Mouse (Mus musculus) testis, adult 2 months (tissue): ENCODE results near the gene Spata32.
A peak's percentile ranks its signal among the peaks of the same experiment; 100 is the strongest.

Source experiments
- CTCF ChIP-seq: fragments of 200-500 bp; IDR thresholded peaks from 2 replicates; pipeline ENCODE4 v1.5.1; 2012; ENCODE audit warnings: low read depth, mild to moderate bottlenecking, inconsistent platforms, low read length, moderate library complexity; ENCODE audit not compliant: control insufficient read depth, insufficient read depth, insufficient replicate concordance
- POLR2A ChIP-seq: fragments of 200-500 bp; IDR thresholded peaks from 2 replicates; pipeline ENCODE4 v1.6.1; 2012; ENCODE audit warnings: low read depth, mild to moderate bottlenecking, inconsistent platforms, low read length, moderate library complexity; ENCODE audit not compliant: control insufficient read depth

- no peak for TF ChIP-seq POLR2A
- peak; percentile 87; the same call in 1 of the 2 replicates for TF ChIP-seq CTCF
These were observed 49.4 kb downstream of the Spata32 start for GRCm38 (mm10) chr11:103168690-103169390.
